Mouse (Mus musculus): ENCODE measurements around the gene Lipc. TPM values are rescaled to one million over a fixed set of nuclear protein-coding genes. Genes with fewer than 3 reads are reported as not detected.
"Not testable (repeated sequence)": the region's sequence is repeated elsewhere in the genome, so short reads cannot be mapped to it uniquely, and the experiment has no call there.

The Lipc gene
- total and polyA plus RNA-seq, 3 experiments = 0.11 TPM; not detected in 2

- no peak for DNase-seq (ENCODE audit: low spot score)
- no peak for ATAC-seq (ENCODE audit: extremely low read depth, insufficient number of reproducible peaks, low FRiP score, poor library complexity, severe bottlenecking)
- TF ChIP-seq GATA1 (IDR thresholded peaks at IDR 0.05; ENCODE audit: borderline replicate concordance, low read length) = no peak
- TF ChIP-seq POLR2AphosphoS5 (IDR thresholded peaks at IDR 0.05; ENCODE audit: insufficient replicate concordance, low read depth, low read length) = no peak
- TF ChIP-seq GATA2 (IDR thresholded peaks at IDR 0.05; ENCODE audit: borderline replicate concordance, low read depth, low read length) = no peak
- no peak for TF ChIP-seq TAL1 (conservative IDR thresholded peaks at IDR 0.05; ENCODE audit: low read depth, low read length)
- no peak for TF ChIP-seq CTCF (IDR thresholded peaks at IDR 0.05; ENCODE audit: low read depth, low read length)
- Histone ChIP-seq H3K27me3 (ENCODE audit: insufficient read depth, low read length) (no peaks in the 10 kb centered on the region), H3K4me3 (ENCODE audit: low read depth, low read length) (no peak overlapping the region), H3K4me1 (ENCODE audit: insufficient read depth, low read depth, low read length) (peaks cover 15% of the 10 kb centered on the region), H3K36me3 (replicated peaks) (no peaks in the 10 kb centered on the region), H3K9me3 (replicated peaks) (no peaks in the 10 kb centered on the region)
Measured at GRCm38 (mm10) chr9:70855868-70856267, 96.2 kb downstream of the Lipc start.

- ATAC-seq (ENCODE audit: extremely low read depth, insufficient number of reproducible peaks, low FRiP score, poor library complexity, severe bottlenecking) (no peak), DNase-seq (ENCODE audit: low spot score) (no peak)
- H3K36me3 ChIP-seq (replicated peaks) = no peaks in the 10 kb centered on the region
- H3K4me3 ChIP-seq (ENCODE audit: low read depth, low read length) = no peak overlapping the region
- TF ChIP-seq GATA1 (IDR thresholded peaks at IDR 0.05; ENCODE audit: borderline replicate concordance, low read length) (no peak), CTCF (IDR thresholded peaks at IDR 0.05; ENCODE audit: low read depth, low read length) (no peak), POLR2AphosphoS5 (IDR thresholded peaks at IDR 0.05; ENCODE audit: insufficient replicate concordance, low read depth, low read length) (no peak), TAL1 (conservative IDR thresholded peaks at IDR 0.05; ENCODE audit: low read depth, low read length) (no peak), GATA2 (IDR thresholded peaks at IDR 0.05; ENCODE audit: borderline replicate concordance, low read depth, low read length) (no peak)
- H3K9me3 ChIP-seq (replicated peaks) = no peaks in the 10 kb centered on the region
- peaks cover 15% of the 10 kb centered on the region for H3K4me1 ChIP-seq (ENCODE audit: insufficient read depth, low read depth, low read length)
- no peaks in the 10 kb centered on the region for H3K27me3 ChIP-seq (ENCODE audit: insufficient read depth, low read length)
Measured at GRCm38 (mm10) chr9:70854950-70855349, 97.1 kb downstream of the Lipc start.

GRCm38 (mm10) chr9:70853081-70853480 lies 98.9 kb downstream of the Lipc start:
- H3K36me3 ChIP-seq (replicated peaks); H3K9me3 ChIP-seq (replicated peaks); ATAC-seq (ENCODE audit: extremely low read depth, insufficient number of reproducible peaks, low FRiP score, poor library complexity, severe bottlenecking); DNase-seq (ENCODE audit: low spot score); H3K27me3 ChIP-seq (ENCODE audit: insufficient read depth, low read length); H3K4me3 ChIP-seq (ENCODE audit: low read depth, low read length): not testable (repeated sequence)
- H3K4me1 ChIP-seq (ENCODE audit: insufficient read depth, low read depth, low read length) = peaks cover 21% of the 10 kb centered on the region

GRCm38 (mm10) chr9:70851533-70851932 lies 100.5 kb downstream of the Lipc start:
- DNase-seq (ENCODE audit: low spot score) (no peak), ATAC-seq (ENCODE audit: extremely low read depth, insufficient number of reproducible peaks, low FRiP score, poor library complexity, severe bottlenecking) (no peak)
- TF ChIP-seq GATA2 (IDR thresholded peaks at IDR 0.05; ENCODE audit: borderline replicate concordance, low read depth, low read length) = no peak
- no peak for TF ChIP-seq POLR2AphosphoS5 (IDR thresholded peaks at IDR 0.05; ENCODE audit: insufficient replicate concordance, low read depth, low read length)
- no peak for TF ChIP-seq TAL1 (conservative IDR thresholded peaks at IDR 0.05; ENCODE audit: low read depth, low read length)
- no peak for TF ChIP-seq CTCF (IDR thresholded peaks at IDR 0.05; ENCODE audit: low read depth, low read length)
- no peak for TF ChIP-seq GATA1 (IDR thresholded peaks at IDR 0.05; ENCODE audit: borderline replicate concordance, low read length)
- H3K4me3 ChIP-seq (ENCODE audit: low read depth, low read length) = no peak overlapping the region
- no peaks in the 10 kb centered on the region for H3K9me3 ChIP-seq (replicated peaks)
- H3K27me3 ChIP-seq (ENCODE audit: insufficient read depth, low read length) = no peaks in the 10 kb centered on the region
- peaks cover 29% of the 10 kb centered on the region for H3K4me1 ChIP-seq (ENCODE audit: insufficient read depth, low read depth, low read length)
- H3K36me3 ChIP-seq (replicated peaks) = no peaks in the 10 kb centered on the region

GRCm38 (mm10) chr9:70848135-70848770 lies 103.8 kb downstream of the Lipc start:
- ATAC-seq (ENCODE audit: extremely low read depth, insufficient number of reproducible peaks, low FRiP score, poor library complexity, severe bottlenecking) = no peak
- TF ChIP-seq GATA1 (IDR thresholded peaks at IDR 0.05; ENCODE audit: borderline replicate concordance, low read length) = no peak
- TF ChIP-seq CTCF (IDR thresholded peaks at IDR 0.05; ENCODE audit: low read depth, low read length) = no peak
- TF ChIP-seq TAL1 (conservative IDR thresholded peaks at IDR 0.05; ENCODE audit: low read depth, low read length) = no peak
- no peak for TF ChIP-seq POLR2AphosphoS5 (IDR thresholded peaks at IDR 0.05; ENCODE audit: insufficient replicate concordance, low read depth, low read length)
- TF ChIP-seq GATA2 (IDR thresholded peaks at IDR 0.05; ENCODE audit: borderline replicate concordance, low read depth, low read length) = no peak

GRCm38 (mm10) chr9:70847627-70848051 lies 104.4 kb downstream of the Lipc start:
- TF ChIP-seq GATA1 (IDR thresholded peaks at IDR 0.05; ENCODE audit: borderline replicate concordance, low read length) (no peak), CTCF (IDR thresholded peaks at IDR 0.05; ENCODE audit: low read depth, low read length) (no peak), TAL1 (conservative IDR thresholded peaks at IDR 0.05; ENCODE audit: low read depth, low read length) (no peak), POLR2AphosphoS5 (IDR thresholded peaks at IDR 0.05; ENCODE audit: insufficient replicate concordance, low read depth, low read length) (no peak), GATA2 (IDR thresholded peaks at IDR 0.05; ENCODE audit: borderline replicate concordance, low read depth, low read length) (no peak)
- no peaks in the 10 kb centered on the region for H3K36me3 ChIP-seq (replicated peaks)
- peaks cover 24% of the 10 kb centered on the region for H3K4me1 ChIP-seq (ENCODE audit: insufficient read depth, low read depth, low read length)
- no peaks in the 10 kb centered on the region for H3K9me3 ChIP-seq (replicated peaks)
- no peak for DNase-seq (ENCODE audit: low spot score)
- H3K4me3 ChIP-seq (ENCODE audit: low read depth, low read length) = no peak overlapping the region
- no peaks in the 10 kb centered on the region for H3K27me3 ChIP-seq (ENCODE audit: insufficient read depth, low read length)
- ATAC-seq (ENCODE audit: extremely low read depth, insufficient number of reproducible peaks, low FRiP score, poor library complexity, severe bottlenecking) = no peak

More at GRCm38 (mm10) chr9:70848135-70848770, 103.8 kb downstream of the Lipc start:
- H3K4me1 ChIP-seq (ENCODE audit: insufficient read depth, low read depth, low read length) = peaks cover 21% of the 10 kb centered on the region
- no peak overlapping the region for H3K4me3 ChIP-seq (ENCODE audit: low read depth, low read length)
- DNase-seq (ENCODE audit: low spot score) = no peak
- H3K36me3 ChIP-seq (replicated peaks) = no peaks in the 10 kb centered on the region
- H3K9me3 ChIP-seq (replicated peaks) = no peaks in the 10 kb centered on the region
- H3K27me3 ChIP-seq (ENCODE audit: insufficient read depth, low read length) = no peaks in the 10 kb centered on the region
